ENCODE assay signal across 8 mouse cellular contexts in the genomic region with DNA sequence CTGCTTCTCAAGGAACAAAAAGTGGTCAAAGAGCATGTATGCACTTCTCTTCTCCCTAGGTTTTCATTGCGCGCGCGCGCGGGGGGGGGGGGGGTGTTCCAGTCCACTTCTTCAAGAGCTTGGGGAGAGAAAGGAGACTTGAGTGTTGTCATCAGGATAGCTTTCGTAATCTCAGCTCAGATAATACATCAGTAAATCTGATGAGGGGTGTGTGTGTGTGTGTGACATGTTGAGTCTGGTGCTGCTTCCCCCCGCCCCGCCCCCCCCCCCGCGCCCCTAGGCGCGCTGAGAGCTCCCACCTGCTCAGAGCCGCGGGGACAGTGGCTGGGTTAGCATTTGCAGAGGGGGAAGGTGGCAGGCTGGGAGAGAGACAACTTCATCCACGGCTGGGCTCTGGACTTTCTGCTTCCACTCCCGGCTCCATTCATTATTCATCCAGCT. TPM values are rescaled to one million over a fixed set of nuclear protein-coding genes. Genes with fewer than 3 reads are reported as not detected.
DNase-seq lines count a peak whose midpoint lies in the region; ATAC-seq and TF ChIP-seq lines count a peak whose summit lies in the region.

No protein-coding gene starts in this region.

- no peak for TF ChIP-seq CTCF in midbrain, postnatal 0 days (IDR thresholded peaks at IDR 0.05)

- peak overlapping the region; percentile 77 for H3K9ac ChIP-seq in heart, embryonic 11.5 days (ENCODE audit: low read depth, low read length)
- peak overlapping the region; percentile 61 for H3K9ac ChIP-seq in intestine, embryonic 14.5 days (ENCODE audit: low read length)
- peak overlapping the region; percentile 30; the same call in 1 of the 2 replicates for H3K9ac ChIP-seq in midbrain, postnatal 0 days (replicated peaks; ENCODE audit: low read length, poor library complexity, severe bottlenecking)

- intact Hi-C loops in heart, postnatal 14 days (cut with DNase I) = loop anchor here (5.0 kb wide), 1 partner anchor 302 kb away; no protein-coding TSS in a partner anchor
- intact Hi-C loops in gastrocnemius, postnatal 36 days (cut with DNase I) = no loop called here

- peak overlapping the region; percentile 85 for H3K4me2 ChIP-seq in heart, embryonic 11.5 days
- H3K4me2 ChIP-seq in intestine, embryonic 14.5 days (ENCODE audit: low read length) = peak overlapping the region; percentile 87
- peak overlapping the region; percentile 95 for H3K4me2 ChIP-seq in midbrain, postnatal 0 days (ENCODE audit: low read depth, low read length, poor library complexity, severe bottlenecking)

- ATAC-seq in heart, embryonic 11.5 days (replicated peaks; ENCODE audit: insufficient number of reproducible peaks, low FRiP score, low TSS enrichment) = no peak
- no peak for ATAC-seq in intestine, embryonic 14.5 days (replicated peaks; ENCODE audit: low FRiP score, low TSS enrichment, low read depth)
- ATAC-seq in midbrain, postnatal 0 days (ENCODE audit: low FRiP score) = no peak

- H3K9me3 ChIP-seq in heart, embryonic 11.5 days (replicated peaks; ENCODE audit: control insufficient read depth, low read length) = no peaks in the 10 kb centered on the region
- H3K9me3 ChIP-seq in intestine, embryonic 14.5 days (ENCODE audit: control insufficient read depth, low read length) = no peaks in the 10 kb centered on the region
- no peaks in the 10 kb centered on the region for H3K9me3 ChIP-seq in midbrain, postnatal 0 days (ENCODE audit: low read length)

- no peaks in the 10 kb centered on the region; the same call in 1 of the 2 replicates for H3K27me3 ChIP-seq in heart, embryonic 11.5 days (ENCODE audit: control insufficient read depth, insufficient read depth, low read length)
- H3K27me3 ChIP-seq in intestine, embryonic 14.5 days (replicated peaks; ENCODE audit: control insufficient read depth, insufficient read depth, low read length) = no peaks in the 10 kb centered on the region
- H3K27me3 ChIP-seq in midbrain, postnatal 0 days (ENCODE audit: insufficient read depth, low read length) = no peaks in the 10 kb centered on the region

- H3K36me3 ChIP-seq in heart, embryonic 11.5 days (ENCODE audit: control insufficient read depth, insufficient read depth, low read length) = no peaks in the 10 kb centered on the region
- H3K36me3 ChIP-seq in intestine, embryonic 14.5 days (ENCODE audit: control insufficient read depth, insufficient read depth, low read length) = no peaks in the 10 kb centered on the region
- no peaks in the 10 kb centered on the region for H3K36me3 ChIP-seq in midbrain, postnatal 0 days (ENCODE audit: insufficient read depth, low read length)

- DNase-seq in heart, postnatal 14 days = no peak
- DNase-seq in embryo, embryonic 9.5 days (ENCODE audit: extremely low spot score) = peak; percentile 49
- peak; percentile 65 for DNase-seq in intestine, embryonic 14.5 days (ENCODE audit: low spot score)
- no peak for DNase-seq in midbrain, postnatal 0 days (ENCODE audit: low spot score)
- DNase-seq in cerebellum, adult 11-12 months = no peak
- DNase-seq in urinary bladder, postnatal 25 days (ENCODE audit: low spot score) = no peak
- no peak for DNase-seq in gastrocnemius, postnatal 36 days

- peaks cover 6% of the 10 kb centered on the region for H3K4me1 ChIP-seq in heart, embryonic 11.5 days (ENCODE audit: control insufficient read depth, insufficient read depth, low read length)
- peaks cover 11% of the 10 kb centered on the region; the same call in 1 of the 2 replicates for H3K4me1 ChIP-seq in intestine, embryonic 14.5 days (replicated peaks; ENCODE audit: control insufficient read depth, insufficient read depth, low read length)
- no peaks in the 10 kb centered on the region for H3K4me1 ChIP-seq in midbrain, postnatal 0 days (ENCODE audit: insufficient read depth, low read length)

- 3% methylated on average over 10 of the region's 17 CpGs for WGBS in heart, embryonic 11.5 days (ENCODE audit: insufficient replicate concordance)
- 0% methylated on average over 12 of the region's 17 CpGs for WGBS in intestine, embryonic 14.5 days
- WGBS in midbrain, postnatal 0 days = 0% methylated on average over 6 of the region's 17 CpGs

- peak overlapping the region; percentile 75 for H3K4me3 ChIP-seq in heart, embryonic 11.5 days (ENCODE audit: low read depth, low read length)
- peak overlapping the region; percentile 64 for H3K4me3 ChIP-seq in intestine, embryonic 14.5 days (ENCODE audit: low read depth, low read length)
- peak overlapping the region; percentile 70 for H3K4me3 ChIP-seq in midbrain, postnatal 0 days (ENCODE audit: low read depth, low read length)

- H3K27ac ChIP-seq in heart, embryonic 11.5 days (ENCODE audit: low read depth, low read length) = no peak overlapping the region
- H3K27ac ChIP-seq in intestine, embryonic 14.5 days (ENCODE audit: low read depth) = peak overlapping the region; percentile 73; the same call in 1 of the 2 replicates
- no peak overlapping the region for H3K27ac ChIP-seq in midbrain, postnatal 0 days (ENCODE audit: low read depth, low read length)

RNA-seq across cellular contexts. Expression of a gene that starts 1.7 kb away (rescaled TPM):
- 25.2 and 43.9 TPM in 2 replicates for polyA plus RNA-seq in heart, embryonic 11.5 days (2014; fragmentation: Nextera tagmentation; extraction: Ambion mirVana)
- total RNA-seq in heart, postnatal 14 days (2021) = 1 to 10 TPM; 3.5 to 5.4 TPM
- 40.0 and 41.4 TPM in 2 replicates for polyA plus RNA-seq in intestine, embryonic 14.5 days (2014; fragmentation: Nextera tagmentation; extraction: Ambion mirVana)
- 7.3 and 9.1 TPM in 2 replicates for total RNA-seq in midbrain, postnatal 0 days (2014; rRNA removed)
- 2.3 TPM in 2 replicates for polyA plus RNA-seq in midbrain, postnatal 0 days (2015; fragmentation: Nextera tagmentation; extraction: Ambion mirVana)
- total RNA-seq in gastrocnemius, postnatal 36 days (2021) = 1 to 10 TPM; 2.9 to 3.4 TPM

Comparison
In these comparisons a context has a peak if more than half of its experiments do, and no peak if none do; other contexts are left out.
1. DNase-seq: peak in embryo, embryonic 9.5 days (single experiment) and intestine, embryonic 14.5 days (single experiment); none in heart, postnatal 14 days (0 of 2), midbrain, postnatal 0 days (single experiment), cerebellum, adult 11-12 months (single experiment), urinary bladder, postnatal 25 days (single experiment) and gastrocnemius, postnatal 36 days (0 of 2).
2. Peak in every context shown above with its lines, with median percentiles within 50 percentile points of each other: H3K4me2 ChIP-seq, H3K4me3 ChIP-seq and H3K9ac ChIP-seq.